Mouse (Mus musculus) liver, adult 2 months (tissue): ENCODE measurements around the gene Saysd1.

Source experiments
- CTCF ChIP-seq: fragments of 200-500 bp; IDR thresholded peaks from 2 replicates; pipeline ENCODE4 v1.5.1; 2011; ENCODE audit warnings: low read depth, low read length, control low read depth
- POLR2A ChIP-seq: fragments of 200-500 bp; IDR thresholded peaks from 2 replicates; pipeline ENCODE4 v1.6.1; 2011; ENCODE audit warnings: low read length, control low read depth; ENCODE audit not compliant: insufficient read depth; ENCODE audit errors: extremely low read depth

- TF ChIP-seq CTCF = no peak
- no peak for TF ChIP-seq POLR2A
These were observed 37.4 kb upstream of the Saysd1 start for GRCm38 (mm10) chr14:20175705-20176104.
